Mouse (Mus musculus): Measurements from ENCODE around the gene D7Ertd443e.

- TF ChIP-seq CTCF (IDR thresholded peaks at IDR 0.05; ENCODE audit: borderline replicate concordance, insufficient read depth, low read length) (no peak), POLR2A (IDR thresholded peaks at IDR 0.05; ENCODE audit: low read depth, low read length) (no peak)
Measured at GRCm38 (mm10) chr7:134237356-134237755, 148.1 kb downstream of the D7Ertd443e start.
